Mouse (Mus musculus) retina, postnatal 7 days (tissue): Measurements from ENCODE around the gene Tmem263.
A peak's percentile ranks its signal among the peaks of the same experiment; 100 is the strongest.

Source experiments
- DNase-seq: peaks from one replicate; pipeline ENCODE4 v3.0.0-alpha.2; 2012; ENCODE audit warnings: low read depth, low spot score

The Tmem263 gene

GRCm38 (mm10) chr10:85102247-85103084 lies at the start of gene Tmem263, which contains the start of gene Fhl4:
Gene Tmem263, plus strand, starts transcription at chr10:85102627.
Gene Fhl4, minus strand, starts transcription at chr10:85102495.
- peak; percentile 89 for DNase-seq

DNA sequence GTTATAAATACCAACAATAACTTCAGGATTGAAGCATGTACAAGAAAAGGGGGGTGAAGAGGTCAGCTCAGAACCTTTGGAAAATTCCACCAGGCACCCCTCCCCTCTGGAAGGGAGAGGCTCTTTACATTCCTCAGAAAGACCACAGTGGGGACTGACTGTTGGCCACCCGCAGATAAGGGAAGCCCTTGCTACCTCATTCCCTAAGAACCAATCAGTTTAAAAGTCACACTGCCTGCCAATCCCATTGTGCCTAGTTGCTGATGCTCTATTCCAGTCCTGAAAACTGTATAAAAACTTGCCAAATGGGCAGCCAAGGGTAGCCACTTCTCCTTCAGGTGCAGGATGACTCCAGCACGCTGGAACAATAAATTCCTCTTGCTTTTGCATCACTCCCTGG lies 47.6 kb upstream of the Tmem263 start:
- DNase-seq, result no peak

GRCm38 (mm10) chr10:85071605-85072152 lies 30.7 kb upstream of the Tmem263 start:
- DNase-seq, result no peak

DNA sequence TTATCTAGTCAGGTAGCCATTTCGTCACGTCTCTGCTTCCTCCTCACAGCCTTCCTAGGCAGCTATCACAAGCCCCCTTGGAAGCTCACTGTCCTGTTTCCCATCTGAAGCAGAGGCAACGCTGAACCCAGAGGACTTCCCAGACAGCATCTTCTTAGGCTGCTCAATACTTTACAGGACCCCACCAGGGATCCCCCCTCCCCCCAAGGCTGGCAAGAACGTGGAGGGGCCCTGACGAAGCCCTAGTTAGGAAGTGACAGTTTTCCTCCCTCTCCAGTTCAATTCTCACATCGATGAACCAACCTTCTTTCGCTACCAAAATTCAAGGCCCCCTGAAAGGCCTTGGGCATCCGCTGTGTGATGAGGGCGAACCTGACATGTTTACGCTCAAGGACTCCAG lies 586 bp upstream of the Tmem263 start:
- no peak for DNase-seq

DNA sequence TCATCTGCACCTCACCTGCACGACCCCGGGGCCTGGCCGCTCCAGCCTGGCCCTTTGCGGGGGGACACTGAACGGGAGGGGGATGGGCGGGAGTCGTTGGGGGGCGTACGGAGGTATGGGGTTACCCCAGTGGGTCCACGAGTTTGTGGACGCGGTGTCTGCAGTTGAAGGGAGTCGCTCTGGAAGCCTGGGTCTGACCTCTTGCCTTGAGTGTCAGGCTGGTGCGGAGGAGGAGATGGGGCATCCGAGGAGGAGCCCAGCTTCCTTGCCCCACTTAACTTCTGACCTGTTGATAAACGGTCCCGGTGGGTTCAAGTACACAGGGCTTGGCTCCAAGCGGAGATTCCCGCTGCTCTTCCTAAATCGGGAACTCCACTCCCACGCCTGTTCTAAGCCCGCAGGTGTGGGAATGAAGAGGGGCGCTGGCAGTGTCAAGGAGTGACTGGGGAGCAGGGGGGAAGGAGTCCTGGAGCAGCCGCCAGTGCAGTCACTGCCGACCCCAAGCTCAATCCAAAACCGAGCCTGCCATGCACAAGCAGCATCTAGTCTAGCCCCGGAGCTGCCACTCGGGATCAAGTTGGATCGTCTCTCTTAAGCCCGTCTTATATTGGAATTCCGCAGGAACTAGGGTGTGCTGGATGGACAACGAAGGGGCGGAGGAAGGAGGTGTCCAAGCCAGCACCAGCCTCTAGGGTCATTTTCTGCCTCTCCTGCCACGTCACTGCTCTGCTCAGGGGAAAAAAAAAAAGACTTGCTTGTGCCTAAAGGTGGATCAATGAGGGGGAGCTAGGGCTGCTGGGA lies 858 bp downstream of the Tmem263 start:
- DNase-seq, result peak; percentile 5

GRCm38 (mm10) chr10:85114409-85114808 lies 12.0 kb downstream of the Tmem263 start:
- no peak for DNase-seq

- no peak for DNase-seq
These were observed 22.8 kb downstream of the Tmem263 start for GRCm38 (mm10) chr10:85125184-85125583.

- peak; percentile 94 for DNase-seq
These were observed 25.2 kb downstream of the Tmem263 start, which contains the start of gene Mterf2 for GRCm38 (mm10) chr10:85127395-85128287. Gene Mterf2, minus strand, starts transcription at chr10:85128027.

DNA sequence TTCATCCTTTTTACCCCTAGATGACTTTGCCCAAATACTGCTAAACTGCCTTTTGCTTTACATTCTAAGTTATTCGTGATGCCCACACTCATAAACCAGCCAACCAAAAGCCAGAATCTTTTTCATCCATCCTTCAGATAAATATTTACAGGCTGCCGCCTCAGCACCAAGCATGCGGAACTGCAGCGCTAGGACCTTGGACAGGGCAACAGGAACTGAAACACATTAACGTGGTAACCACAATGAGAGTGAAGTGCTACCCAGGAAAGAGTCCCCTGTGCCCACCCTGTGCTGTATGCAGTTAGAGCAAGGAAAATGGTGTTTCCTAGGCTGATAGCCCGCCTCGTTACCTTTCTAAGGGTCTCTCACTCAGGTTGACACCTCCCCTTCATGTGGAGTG lies 26.0 kb downstream of the Tmem263 start:
- DNase-seq, result no peak

GRCm38 (mm10) chr10:85136573-85136972 lies 34.1 kb downstream of the Tmem263 start:
- DNase-seq, result no peak

DNA sequence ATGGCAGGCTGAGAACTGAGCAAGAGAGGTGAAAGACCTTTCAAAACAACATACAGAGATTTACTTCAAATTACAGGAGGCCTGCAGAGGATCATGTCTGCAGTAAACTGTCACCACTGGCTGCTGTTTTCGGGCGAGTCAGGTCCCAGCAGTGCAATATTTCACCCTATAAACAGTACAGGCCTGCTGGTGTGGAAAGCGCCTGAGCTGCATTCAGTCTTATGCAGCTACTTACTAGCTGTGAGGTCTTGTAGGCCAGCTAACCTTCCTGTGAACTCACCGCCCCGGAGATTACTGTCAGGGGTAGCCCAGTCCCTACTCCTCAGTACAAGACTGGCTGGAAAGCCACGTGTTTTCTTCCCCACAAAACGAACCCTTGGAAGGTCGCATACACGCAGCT lies 39.0 kb downstream of the Tmem263 start:
- no peak for DNase-seq

- DNase-seq, result no peak
These were observed 43.9 kb downstream of the Tmem263 start for GRCm38 (mm10) chr10:85146282-85146681.

- no peak for DNase-seq
These were observed 46.8 kb downstream of the Tmem263 start for GRCm38 (mm10) chr10:85149226-85149625.

GRCm38 (mm10) chr10:85154195-85154594 lies 51.8 kb downstream of the Tmem263 start:
- peak; percentile 44 for DNase-seq

GRCm38 (mm10) chr10:85157451-85157850 lies 55.0 kb downstream of the Tmem263 start:
- DNase-seq, result no peak

DNA sequence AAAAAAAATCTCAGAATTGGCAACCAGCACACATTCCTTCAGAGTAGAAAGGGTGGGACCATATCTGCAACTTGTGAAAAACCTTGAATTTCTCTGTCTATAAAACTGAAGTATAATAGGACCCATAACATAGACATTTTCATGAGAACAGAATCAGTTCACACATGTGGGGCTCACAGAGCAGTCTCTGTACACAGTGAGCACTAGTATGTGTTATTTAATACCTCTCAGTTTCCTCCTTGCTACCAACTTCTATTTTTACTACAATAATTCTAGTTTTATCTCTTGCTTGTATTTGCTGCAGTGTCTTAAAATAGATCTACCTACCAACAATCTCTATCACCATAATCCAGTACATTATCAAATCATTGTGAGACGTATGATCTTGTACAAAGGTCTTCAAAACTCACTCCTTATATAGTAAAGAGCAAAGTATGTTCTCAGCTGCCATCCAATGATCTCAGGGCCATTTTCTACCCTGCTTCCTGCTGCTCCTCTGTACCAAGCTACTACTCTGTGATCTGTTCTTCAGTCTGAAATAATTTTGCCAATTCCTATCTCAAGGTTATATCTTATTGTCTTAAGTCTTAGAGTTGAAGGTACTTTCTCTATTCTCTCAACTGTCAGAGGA lies 57.7 kb downstream of the Tmem263 start:
- no peak for DNase-seq

GRCm38 (mm10) chr10:85161745-85162351 lies 59.4 kb downstream of the Tmem263 start:
- DNase-seq, result peak; percentile 52

- DNase-seq, result no peak
These were observed 62.4 kb downstream of the Tmem263 start for GRCm38 (mm10) chr10:85164791-85165190.

DNA sequence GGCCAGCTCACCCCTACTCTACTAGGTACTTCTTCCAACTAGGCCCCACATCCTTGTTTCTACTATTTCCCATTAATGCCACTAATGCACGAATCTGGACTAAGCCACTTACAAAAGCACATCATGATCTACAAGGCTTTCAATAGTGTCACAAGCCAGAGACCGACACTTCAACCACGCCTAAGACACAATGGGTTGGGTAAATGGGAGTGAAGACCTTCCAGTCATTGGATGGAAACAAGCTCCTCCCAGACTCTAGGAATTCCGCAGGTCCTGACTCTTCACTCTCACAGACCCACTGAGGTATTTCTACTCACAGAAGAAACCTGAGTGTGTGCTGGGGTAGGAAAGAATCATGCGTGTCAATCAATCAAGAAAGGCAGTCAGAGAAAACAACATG lies 62.9 kb downstream of the Tmem263 start:
- no peak for DNase-seq
